Mouse (Mus musculus) MEL (cell line): ENCODE results near the gene Ch25h. TPM values are rescaled to one million over a fixed set of nuclear protein-coding genes. Genes with fewer than 3 reads are reported as not detected.

Experiments used
- DNase-seq: peaks from one replicate; pipeline ENCODE4 v3.0.0; 2011; ENCODE audit warnings: low read depth, low spot score
- H3K27ac ChIP-seq: 2 replicates; pipeline ENCODE4 v1.5.1; 2012; ENCODE audit warnings: low read depth, mild to moderate bottlenecking, control low read depth, low read length, moderate library complexity; ENCODE audit not compliant: control insufficient read depth
- H3K27me3 ChIP-seq, 2 experiments: fragments of 150-350 bp in 1 of 2; sonication (generic) in 1 of 2; 2 replicates each; pipeline ENCODE4 v1.6.1; 2012; ENCODE audit warnings: low read length in 2 of 2, mild to moderate bottlenecking in 2 of 2, improper control_type of control experiment in 1 of 2, moderate library complexity in 1 of 2; ENCODE audit not compliant: insufficient read depth in 2 of 2, control insufficient read depth in 1 of 2
- H3K36me3 ChIP-seq, 2 experiments: 2 replicates each; pipeline ENCODE4 v1.6.1; 2012 to 2014; ENCODE audit warnings: low read length in 2 of 2, improper control_type of control experiment in 1 of 2, inconsistent platforms in 1 of 2, mild to moderate bottlenecking in 1 of 2; ENCODE audit not compliant: insufficient read depth in 2 of 2, control insufficient read depth in 1 of 2
- H3K4me1 ChIP-seq, 2 experiments: fragments of 150-350 bp in 1 of 2; sonication (generic) in 1 of 2; 2 replicates each; pipeline ENCODE4 v1.6.1; 2012; ENCODE audit warnings: low read length in 2 of 2, improper control_type of control experiment in 1 of 2, mild to moderate bottlenecking in 1 of 2; ENCODE audit not compliant: insufficient read depth in 2 of 2, control insufficient read depth in 1 of 2
- H3K4me3 ChIP-seq, 2 experiments: fragments of 150-350 bp in 1 of 2; sonication (generic) in 1 of 2; 2 replicates each; pipeline ENCODE4 v1.5.1; 2012; ENCODE audit warnings: low read depth in 2 of 2, low read length in 2 of 2, mild to moderate bottlenecking in 2 of 2, moderate library complexity in 2 of 2, control low read depth in 1 of 2, improper control_type of control experiment in 1 of 2; ENCODE audit not compliant: control insufficient read depth in 1 of 2, insufficient read depth in 1 of 2
- H3K79me2 ChIP-seq: 2 replicates; pipeline ENCODE4 v1.6.1; 2012; ENCODE audit warnings: mild to moderate bottlenecking, low read length, moderate library complexity; ENCODE audit not compliant: control insufficient read depth, poor library complexity, insufficient read depth
- H3K9ac ChIP-seq: 2 replicates; pipeline ENCODE4 v1.6.1; 2012; ENCODE audit warnings: low read depth, mild to moderate bottlenecking, control low read depth, low read length, moderate library complexity; ENCODE audit not compliant: control insufficient read depth, poor library complexity, severe bottlenecking
- H3K9me3 ChIP-seq: fragments of 150-350 bp; sonication (generic); replicated peaks from 2 replicates; pipeline ENCODE4 v1.6.1; 2012; ENCODE audit warnings: mild to moderate bottlenecking, low read length, improper control_type of control experiment, moderate library complexity; ENCODE audit not compliant: insufficient read depth
- BHLHE40 ChIP-seq: IDR thresholded peaks from 2 replicates; pipeline ENCODE4 v1.6.1; 2012; ENCODE audit warnings: low read depth, mild to moderate bottlenecking, inconsistent platforms, low read length, improper control_type of control experiment, borderline replicate concordance
- E2F4 ChIP-seq: IDR thresholded peaks from 2 replicates; pipeline ENCODE4 v1.6.1; 2011; ENCODE audit warnings: low read depth, low read length, improper control_type of control experiment, borderline replicate concordance
- ETS1 ChIP-seq: IDR thresholded peaks from 2 replicates; pipeline ENCODE4 v1.6.1; 2012; ENCODE audit warnings: low read depth, mild to moderate bottlenecking, inconsistent platforms, low read length, improper control_type of control experiment, moderate library complexity
- GABPA ChIP-seq: IDR thresholded peaks from 2 replicates; pipeline ENCODE4 v1.6.1; 2012; ENCODE audit warnings: low read depth, mild to moderate bottlenecking, inconsistent platforms, low read length, improper control_type of control experiment, moderate library complexity
- GATA1 ChIP-seq: IDR thresholded peaks from 2 replicates; pipeline ENCODE4 v1.6.1; 2011; ENCODE audit warnings: low read depth, low read length, improper control_type of control experiment
- HCFC1 ChIP-seq: IDR thresholded peaks from 2 replicates; pipeline ENCODE4 v1.6.1; 2012; ENCODE audit warnings: low read depth, mild to moderate bottlenecking, inconsistent platforms, low read length, improper control_type of control experiment, moderate library complexity
- KAT2A ChIP-seq: conservative IDR thresholded peaks from 2 replicates; pipeline ENCODE4 v1.6.1; 2012; ENCODE audit warnings: low read depth, low read length, improper control_type of control experiment, inconsistent platforms
- MAFK ChIP-seq: IDR thresholded peaks from 2 replicates; pipeline ENCODE4 v1.6.1; 2011; ENCODE audit warnings: low read depth, mild to moderate bottlenecking, low read length, improper control_type of control experiment, borderline replicate concordance
- MAX ChIP-seq: IDR thresholded peaks from 2 replicates; pipeline ENCODE4 v1.6.1; 2011; ENCODE audit warnings: low read length, improper control_type of control experiment
- MAZ ChIP-seq: IDR thresholded peaks from 2 replicates; pipeline ENCODE4 v1.6.1; 2012; ENCODE audit warnings: low read depth, mild to moderate bottlenecking, inconsistent platforms, low read length, improper control_type of control experiment
- MEF2A ChIP-seq: IDR thresholded peaks from 2 replicates; pipeline ENCODE4 v1.6.1; 2014; ENCODE audit warnings: low read depth, mild to moderate bottlenecking, inconsistent platforms, low read length, improper control_type of control experiment; ENCODE audit not compliant: poor library complexity, insufficient replicate concordance, severe bottlenecking; ENCODE audit errors: extremely low read depth
- MXI1 ChIP-seq: IDR thresholded peaks from 2 replicates; pipeline ENCODE4 v1.6.1; 2011; ENCODE audit warnings: mild to moderate bottlenecking, low read depth, low read length, improper control_type of control experiment
- NELFE ChIP-seq: IDR thresholded peaks from 2 replicates; pipeline ENCODE4 v1.6.1; 2011; ENCODE audit warnings: low read depth, low read length, improper control_type of control experiment
- POLR2AphosphoS2 ChIP-seq: IDR thresholded peaks from 2 replicates; pipeline ENCODE4 v1.6.1; 2011; ENCODE audit warnings: low read length, improper control_type of control experiment
- RAD21 ChIP-seq: IDR thresholded peaks from 2 replicates; pipeline ENCODE4 v1.6.1; 2011; ENCODE audit warnings: mild to moderate bottlenecking, low read depth, low read length, improper control_type of control experiment
- RCOR1 ChIP-seq: IDR thresholded peaks from 2 replicates; pipeline ENCODE4 v1.6.1; 2012; ENCODE audit warnings: low read depth, mild to moderate bottlenecking, inconsistent platforms, low read length, improper control_type of control experiment
- TAL1 ChIP-seq: IDR thresholded peaks from 2 replicates; pipeline ENCODE4 v1.6.1; 2012; ENCODE audit warnings: mild to moderate bottlenecking, inconsistent platforms, low read length, moderate library complexity, mixed read lengths
- TBP ChIP-seq: IDR thresholded peaks from 2 replicates; pipeline ENCODE4 v1.8.0; 2011; ENCODE audit warnings: low read depth, low read length, improper control_type of control experiment
- UBTF ChIP-seq: IDR thresholded peaks from 2 replicates; pipeline ENCODE4 v1.6.1; 2012; ENCODE audit warnings: low read depth, mild to moderate bottlenecking, inconsistent platforms, low read length, improper control_type of control experiment, moderate library complexity, borderline replicate concordance; ENCODE audit not compliant: insufficient read depth
- USF1 ChIP-seq: IDR thresholded peaks from 2 replicates; pipeline ENCODE4 v1.6.1; 2014; ENCODE audit warnings: low read depth, mild to moderate bottlenecking, inconsistent platforms, low read length, improper control_type of control experiment, moderate library complexity
- ZMIZ1 ChIP-seq: IDR thresholded peaks from 2 replicates; pipeline ENCODE4 v1.6.1; 2012; ENCODE audit warnings: low read depth, mild to moderate bottlenecking, inconsistent platforms, low read length, improper control_type of control experiment, moderate library complexity
- ZNF384 ChIP-seq: IDR thresholded peaks from 2 replicates; pipeline ENCODE4 v1.6.1; 2012; ENCODE audit warnings: low read depth, mild to moderate bottlenecking, inconsistent platforms, low read length, improper control_type of control experiment
- polyA plus RNA-seq, 2 experiments: library from polyadenylated mRNA; stranded (reverse) in 1 of 2; unstranded in 1 of 2; fragments of >175 nt in 1 of 2; fragments of >200 nt in 1 of 2; gene quantifications; 2 replicates each; pipeline versions ENCODE4 v1.2.1 to v1.2.4; 2012; ENCODE audit warnings: low replicate concordance in 2 of 2, low read depth in 1 of 2; ENCODE audit not compliant: insufficient read length in 2 of 2, insufficient read depth in 1 of 2, missing spikeins in 1 of 2
- total RNA-seq: library from RNA; depleted of rRNA; stranded (reverse); fragments of 300-350 nt; gene quantifications from 2 replicates; pipeline ENCODE4 v1.2.3, GENCODE M21; 2012

The Ch25h gene
- total and polyA plus RNA-seq, 3 experiments, result not detected

DNA sequence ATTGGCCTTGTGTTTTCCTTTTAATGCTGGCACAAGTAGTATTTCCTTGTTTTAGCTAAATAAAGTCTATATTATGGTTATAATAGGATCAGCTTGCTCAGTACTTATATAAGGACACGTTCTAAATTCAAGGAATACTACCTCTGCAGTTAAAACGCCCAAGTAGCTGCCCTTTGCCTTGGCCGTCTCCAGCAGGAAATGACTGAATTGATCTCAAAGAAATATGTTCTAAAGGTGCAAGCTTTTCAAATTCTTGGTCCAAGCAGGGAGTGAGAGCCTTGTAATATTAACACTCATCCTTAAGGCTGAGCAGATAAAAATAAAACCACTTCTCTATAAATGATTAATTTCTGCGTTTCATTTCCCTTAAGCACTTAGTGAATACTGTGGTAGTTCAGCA is 45.1 kb upstream of the Ch25h start:
- Histone ChIP-seq H3K4me3 (no peak overlapping the region), H3K27me3 (no peaks in the 10 kb centered on the region), H3K4me1 (peaks cover 4 to 8% of the 10 kb centered on the region in 2 experiments; a peak in 3 of 4 replicates), H3K79me2 (no peaks in the 10 kb centered on the region), H3K27ac (no peak overlapping the region), H3K9me3 (no peaks in the 10 kb centered on the region), H3K9ac (no peak overlapping the region), H3K36me3 (peaks cover 0 to 5% of the 10 kb centered on the region in 2 experiments; a peak in 3 of 4 replicates)
- no peak for TF ChIP-seq POLR2AphosphoS2
- no peak for TF ChIP-seq HCFC1
- no peak for TF ChIP-seq TAL1
- TF ChIP-seq RCOR1, result no peak
- no peak for TF ChIP-seq USF1
- TF ChIP-seq MXI1, result no peak
- TF ChIP-seq ZNF384, result no peak
- TF ChIP-seq KAT2A, result no peak
- no peak for TF ChIP-seq GABPA
- no peak for DNase-seq

GRCm38 (mm10) chr19:34519646-34520045 is 44.7 kb upstream of the Ch25h start:
- H3K9ac ChIP-seq, result no peak overlapping the region
- peaks cover 4 to 8% of the 10 kb centered on the region in 2 experiments; a peak in 3 of 4 replicates for H3K4me1 ChIP-seq
- no peaks in the 10 kb centered on the region for H3K9me3 ChIP-seq
- peaks cover 0 to 5% of the 10 kb centered on the region in 2 experiments; a peak in 3 of 4 replicates for H3K36me3 ChIP-seq
- H3K27me3 ChIP-seq, result no peaks in the 10 kb centered on the region
- H3K4me3 ChIP-seq, result no peak overlapping the region
- no peak for DNase-seq
- TF ChIP-seq MXI1 (no peak), TBP (no peak), MAX (no peak), TAL1 (no peak), MEF2A (no peak), MAFK (no peak), UBTF (no peak), ZMIZ1 (no peak), E2F4 (no peak), ETS1 (no peak), RAD21 (no peak), GABPA (no peak), NELFE (no peak), MAZ (no peak), HCFC1 (no peak), BHLHE40 (no peak), GATA1 (no peak), POLR2AphosphoS2 (no peak)
- TF ChIP-seq, all 39 proteins: peak for 0
- H3K79me2 ChIP-seq, result no peaks in the 10 kb centered on the region
- H3K27ac ChIP-seq, result no peak overlapping the region
